Mouse (Mus musculus) A20 (cell line): ENCODE measurements at regions not wholly inside any gene's neighbourhood (a gene's known extent, or its start where the extent isn't known, plus 50 kb on each side); places are given as distances from the start of the nearest gene placed in this dataset.

Experiments
- DNase-seq: peaks from one replicate; pipeline ENCODE4 v3.0.0-alpha.2; 2011; ENCODE audit warnings: low read depth, low spot score

- DNase-seq: no peak
Observed at GRCm38 (mm10) chr12:106868036-106868435, 620.4 kb upstream of the 3110018I06Rik start.

- no peak for DNase-seq
Observed at GRCm38 (mm10) chr12:106871481-106871880, 617.0 kb upstream of the 3110018I06Rik start.

GRCm38 (mm10) chr12:106872966-106873730 is 615.3 kb upstream of the 3110018I06Rik start:
- DNase-seq: no peak

GRCm38 (mm10) chr12:106890319-106890718 is 598.1 kb upstream of the 3110018I06Rik start:
- no peak for DNase-seq

- DNase-seq: no peak
Observed at GRCm38 (mm10) chr12:106894061-106894460, 594.4 kb upstream of the 3110018I06Rik start.

- DNase-seq: no peak
Observed at GRCm38 (mm10) chr12:106904202-106904601, 584.2 kb upstream of the 3110018I06Rik start.

- no peak for DNase-seq
Observed at GRCm38 (mm10) chr12:106912782-106913181, 575.6 kb upstream of the 3110018I06Rik start.

- DNase-seq: no peak
Observed at GRCm38 (mm10) chr12:106922571-106922991, 565.9 kb upstream of the 3110018I06Rik start.

- no peak for DNase-seq
Observed at GRCm38 (mm10) chr12:106928389-106928788, 560.0 kb upstream of the 3110018I06Rik start.

- DNase-seq: no peak
Observed at GRCm38 (mm10) chr12:106929161-106929560, 559.3 kb upstream of the 3110018I06Rik start.

GRCm38 (mm10) chr12:106931591-106931990 is 556.8 kb upstream of the 3110018I06Rik start:
- no peak for DNase-seq

- no peak for DNase-seq
Observed at GRCm38 (mm10) chr12:106939381-106939780, 549.1 kb upstream of the 3110018I06Rik start.

- no peak for DNase-seq
Observed at GRCm38 (mm10) chr12:106943874-106944273, 544.6 kb upstream of the 3110018I06Rik start.

- no peak for DNase-seq
Observed at GRCm38 (mm10) chr12:106952621-106953020, 535.8 kb upstream of the 3110018I06Rik start.

- no peak for DNase-seq
Observed at GRCm38 (mm10) chr12:106955778-106956177, 532.7 kb upstream of the 3110018I06Rik start.

GRCm38 (mm10) chr12:106956266-106956665 is 532.2 kb upstream of the 3110018I06Rik start:
- DNase-seq: no peak

- DNase-seq: no peak
Observed at GRCm38 (mm10) chr12:106961991-106962390, 526.4 kb upstream of the 3110018I06Rik start.

GRCm38 (mm10) chr12:106963762-106964161 is 524.7 kb upstream of the 3110018I06Rik start:
- DNase-seq: peak; percentile 1

- DNase-seq: no peak
Observed at GRCm38 (mm10) chr12:106969873-106970272, 518.6 kb upstream of the 3110018I06Rik start.

- DNase-seq: no peak
Observed at GRCm38 (mm10) chr12:106992421-106992820, 496.0 kb upstream of the 3110018I06Rik start.

GRCm38 (mm10) chr12:106993011-106993410 is 495.4 kb upstream of the 3110018I06Rik start:
- DNase-seq: no peak

- DNase-seq: no peak
Observed at GRCm38 (mm10) chr12:107010995-107011786, 477.2 kb upstream of the 3110018I06Rik start.

- DNase-seq: no peak
Observed at GRCm38 (mm10) chr12:107016801-107017200, 471.6 kb upstream of the 3110018I06Rik start.
